Mouse (Mus musculus) lung, postnatal 0 days (tissue): ENCODE measurements at regions not wholly inside any gene's neighbourhood (a gene's known extent, or its start where the extent isn't known, plus 50 kb on each side); places are given as distances from the start of the nearest gene placed in this dataset.

Experiments used
- CTCF ChIP-seq: IDR thresholded peaks from 2 replicates; pipeline ENCODE4 v1.5.1; 2016; ENCODE audit warnings: antibody characterized with exemption, mild to moderate bottlenecking
- EP300 ChIP-seq: IDR thresholded peaks from 2 replicates; pipeline ENCODE4 v1.6.1; 2016; ENCODE audit warnings: antibody characterized with exemption, mild to moderate bottlenecking, control low read depth

- TF ChIP-seq CTCF (no peak), EP300 (no peak)
Observed at GRCm38 (mm10) chr14:45810101-45810500, 152.2 kb upstream of the Ddhd1 start.
